Mouse (Mus musculus): ENCODE results near the gene Ttc26.

GRCm38 (mm10) chr6:38363370-38363769, 17.9 kb upstream of the Ttc26 start:
- no peak for TF ChIP-seq CTCF (IDR thresholded peaks at IDR 0.05; ENCODE audit: low read depth, low read length)
- no peak for TF ChIP-seq POLR2A (IDR thresholded peaks at IDR 0.05; ENCODE audit: extremely low read depth, insufficient read depth, low read length)
